ENCODE assay signal across 7 mouse cellular contexts in the genomic region with DNA sequence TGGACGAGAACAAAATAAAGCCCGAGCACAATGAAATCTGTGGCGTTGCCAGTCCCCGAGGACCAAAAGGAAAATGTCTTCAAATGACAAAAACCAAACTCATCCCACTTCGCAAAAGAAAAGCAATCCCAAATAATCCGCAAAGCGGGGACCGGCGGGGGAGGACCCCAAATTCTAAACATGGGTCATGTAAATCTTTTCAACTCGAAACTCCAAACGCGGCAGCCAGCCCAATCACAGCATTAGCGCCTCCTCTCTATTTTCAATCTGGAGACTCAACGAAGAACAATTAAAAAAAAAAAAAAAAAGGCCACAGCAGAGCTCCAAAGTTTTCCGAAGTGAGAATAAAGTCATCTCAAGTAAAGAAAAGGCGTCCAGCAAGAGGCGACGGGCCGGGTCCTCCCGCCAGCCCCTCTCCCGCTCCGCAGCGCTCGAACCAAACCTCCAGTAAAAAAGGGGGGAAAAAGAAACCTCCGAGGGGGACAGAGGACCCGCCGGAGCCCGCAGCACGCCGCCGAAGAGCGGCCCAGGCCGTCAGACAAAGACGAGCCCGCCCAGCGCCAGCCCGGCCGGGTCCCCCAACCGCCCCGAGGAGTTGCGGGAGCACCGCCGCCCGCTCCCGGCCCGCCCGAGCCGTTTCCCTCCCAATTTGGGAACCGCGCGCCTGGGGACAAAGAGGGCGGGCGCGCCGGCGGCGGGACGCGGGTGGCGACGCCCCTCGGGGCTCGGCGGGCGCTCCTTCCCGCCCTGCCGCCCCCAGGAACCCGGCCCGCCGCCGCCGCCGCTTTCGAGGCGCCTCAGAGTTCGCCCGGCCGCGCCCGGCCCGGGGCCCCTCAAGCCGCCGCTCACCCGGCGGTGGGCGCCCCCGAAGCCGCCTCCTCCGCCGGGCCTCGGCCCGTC. TPM values are rescaled to one million over a fixed set of nuclear protein-coding genes. Genes with fewer than 3 reads are reported as not detected.
DNase-seq lines count a peak whose midpoint lies in the region; ATAC-seq and TF ChIP-seq lines count a peak whose summit lies in the region.

No protein-coding gene starts in this region.

- peaks cover 49% of the 10 kb centered on the region for H3K79me2 ChIP-seq in C2C12 (ENCODE audit: control insufficient read depth, insufficient read depth)

- H3K4me2 ChIP-seq in liver, embryonic 12.5 days: peak overlapping the region; percentile 70
- H3K4me2 ChIP-seq in neural tube, embryonic 14.5 days (ENCODE audit: low read depth, low read length): peak overlapping the region; percentile 88

- peaks cover 45% of the 10 kb centered on the region for H3K4me1 ChIP-seq in hindbrain, embryonic 10.5 days (replicated peaks)
- peaks cover 11% of the 10 kb centered on the region for H3K4me1 ChIP-seq in liver, embryonic 12.5 days
- H3K4me1 ChIP-seq in neural tube, embryonic 14.5 days (ENCODE audit: control insufficient read depth, insufficient read depth, low read length): peaks cover 14% of the 10 kb centered on the region

- peak overlapping the region; percentile 60 for H3K4me3 ChIP-seq in C2C12 (ENCODE audit: insufficient read depth, poor library complexity, severe bottlenecking)
- H3K4me3 ChIP-seq in hindbrain, embryonic 10.5 days: peak overlapping the region; percentile 85
- H3K4me3 ChIP-seq in liver, embryonic 12.5 days: peak overlapping the region; percentile 60
- H3K4me3 ChIP-seq in neural tube, embryonic 14.5 days (ENCODE audit: low read depth, low read length): peak overlapping the region; percentile 92

- ATAC-seq in liver, embryonic 12.5 days: no peak
- peak; percentile 49 for ATAC-seq in neural tube, embryonic 14.5 days (ENCODE audit: low read depth)

- no peak for TF ChIP-seq CTCF in C2C12 (IDR thresholded peaks at IDR 0.05; ENCODE audit: control insufficient read depth, insufficient read depth, insufficient read length)

- H3K27me3 ChIP-seq in C2C12 (ENCODE audit: control insufficient read depth, insufficient read depth, insufficient read length): no peaks in the 10 kb centered on the region
- H3K27me3 ChIP-seq in hindbrain, embryonic 10.5 days (ENCODE audit: insufficient read depth, poor library complexity, severe bottlenecking): peaks cover 8% of the 10 kb centered on the region; the same call in 1 of the 2 replicates
- peaks cover 77% of the 10 kb centered on the region for H3K27me3 ChIP-seq in liver, embryonic 12.5 days (replicated peaks)
- H3K27me3 ChIP-seq in neural tube, embryonic 14.5 days (ENCODE audit: control insufficient read depth, insufficient read depth, low read length): no peaks in the 10 kb centered on the region

- H3K27ac ChIP-seq in hindbrain, embryonic 10.5 days: peak overlapping the region; percentile 99
- H3K27ac ChIP-seq in liver, embryonic 12.5 days: peak overlapping the region; percentile 72
- peak overlapping the region; percentile 88 for H3K27ac ChIP-seq in neural tube, embryonic 14.5 days (ENCODE audit: low read depth, low read length)

- no peaks in the 10 kb centered on the region for H3K9me3 ChIP-seq in hindbrain, embryonic 10.5 days
- H3K9me3 ChIP-seq in liver, embryonic 12.5 days (replicated peaks): no peaks in the 10 kb centered on the region
- no peaks in the 10 kb centered on the region for H3K9me3 ChIP-seq in neural tube, embryonic 14.5 days (ENCODE audit: control insufficient read depth, low read length)

- peaks cover 47% of the 10 kb centered on the region for H3K79me3 ChIP-seq in C2C12 (ENCODE audit: low read depth)

- no peaks in the 10 kb centered on the region for H3K36me3 ChIP-seq in C2C12 (ENCODE audit: control insufficient read depth, insufficient read depth)
- 0 out of 2 replicates have a peak, but pooled peaks cover 3% of the 10 kb centered on the region for H3K36me3 ChIP-seq in hindbrain, embryonic 10.5 days
- H3K36me3 ChIP-seq in liver, embryonic 12.5 days: no peaks in the 10 kb centered on the region
- H3K36me3 ChIP-seq in neural tube, embryonic 14.5 days (ENCODE audit: control insufficient read depth, insufficient read depth, low read length): no peaks in the 10 kb centered on the region

- peak overlapping the region; percentile 67 for H3K9ac ChIP-seq in liver, embryonic 12.5 days
- peak overlapping the region; percentile 88 for H3K9ac ChIP-seq in neural tube, embryonic 14.5 days (replicated peaks; ENCODE audit: low read depth, low read length)

- peak; percentile 55 for DNase-seq in 3134 (ENCODE audit: extremely low read depth, insufficient read length, low spot score)
- DNase-seq in embryo, embryonic 9.5 days (ENCODE audit: extremely low spot score): peak; percentile 78
- DNase-seq in hindbrain, embryonic 10.5 days (ENCODE audit: low spot score): peak; percentile 67
- no peak for DNase-seq in spleen, postnatal 14 days (ENCODE audit: low spot score in 2 of 2)

- H3ac ChIP-seq in C2C12 (ENCODE audit: control insufficient read depth, insufficient read length, low read depth): peak overlapping the region; percentile 88

- WGBS in hindbrain, embryonic 10.5 days: under 1% methylated on average over 91 of the region's 92 CpGs
- 1% methylated on average over 73 of the region's 92 CpGs for WGBS in liver, embryonic 12.5 days (ENCODE audit: insufficient replicate concordance)
- under 1% methylated on average over 46 of the region's 92 CpGs for WGBS in neural tube, embryonic 14.5 days

TF ChIP-seq in C2C12, 6 proteins besides CTCF, POLR2A, EP300 and RAD21:
- no peak for TF ChIP-seq MAX (IDR thresholded peaks at IDR 0.05)
- TF ChIP-seq MYOD1 (IDR thresholded peaks at IDR 0.05; ENCODE audit: control insufficient read depth, insufficient read length, low read depth): no peak
- no peak for TF ChIP-seq CEBPB (IDR thresholded peaks at IDR 0.05; ENCODE audit: low read depth)
- TF ChIP-seq USF1 (IDR thresholded peaks at IDR 0.05; ENCODE audit: low read depth): no peak
- TF ChIP-seq MYOG (IDR thresholded peaks at IDR 0.05; ENCODE audit: control insufficient read depth, extremely low read depth, insufficient read length): no peak
- TF ChIP-seq FOSL1 (IDR thresholded peaks at IDR 0.05; ENCODE audit: insufficient read depth, low read length, poor library complexity, severe bottlenecking): no peak

RNA-seq across cellular contexts. Expression of a gene that starts 1.1 kb away (rescaled TPM):
- polyA plus RNA-seq in C2C12 (2012; fragmentation: generic; extraction: Trizol): 20.7 TPM
- 71.1 and 81.3 TPM in 2 replicates for polyA plus RNA-seq in hindbrain, embryonic 10.5 days (2016; fragmentation: Nextera tagmentation; extraction: Ambion mirVana)
- polyA plus RNA-seq in liver, embryonic 12.5 days (2016; fragmentation: Nextera tagmentation; extraction: Ambion mirVana): 8.7 and 9.5 TPM in 2 replicates
- 34.1 and 34.7 TPM in 2 replicates for polyA plus RNA-seq in neural tube, embryonic 14.5 days (2014; fragmentation: Nextera tagmentation; extraction: Ambion mirVana)

RNA-seq across cellular contexts. Expression of a gene that starts 17.3 kb away (rescaled TPM):
- polyA plus RNA-seq in C2C12 (2012; fragmentation: generic; extraction: Trizol): not detected
- not detected in 2 replicates for polyA plus RNA-seq in hindbrain, embryonic 10.5 days (2016; fragmentation: Nextera tagmentation; extraction: Ambion mirVana)
- polyA plus RNA-seq in liver, embryonic 12.5 days (2016; fragmentation: Nextera tagmentation; extraction: Ambion mirVana): not detected in 2 replicates
- polyA plus RNA-seq in neural tube, embryonic 14.5 days (2014; fragmentation: Nextera tagmentation; extraction: Ambion mirVana): 5.0 and 10.2 TPM in 2 replicates

RNA-seq across cellular contexts. Expression of a gene that starts 57.1 kb away (rescaled TPM):
- polyA plus RNA-seq in C2C12 (2012; fragmentation: generic; extraction: Trizol): 0.41 TPM
- 14.6 and 22.6 TPM in 2 replicates for polyA plus RNA-seq in hindbrain, embryonic 10.5 days (2016; fragmentation: Nextera tagmentation; extraction: Ambion mirVana)
- polyA plus RNA-seq in liver, embryonic 12.5 days (2016; fragmentation: Nextera tagmentation; extraction: Ambion mirVana): 0.48 and 0.71 TPM in 2 replicates
- polyA plus RNA-seq in neural tube, embryonic 14.5 days (2014; fragmentation: Nextera tagmentation; extraction: Ambion mirVana): 22.2 and 31.8 TPM in 2 replicates

Comparison
In these comparisons a context has a peak if more than half of its experiments do, and no peak if none do; other contexts are left out.
1. DNase-seq: peak in 3134 (single experiment), embryo, embryonic 9.5 days (single experiment) and hindbrain, embryonic 10.5 days (single experiment); none in spleen, postnatal 14 days (0 of 2).
2. Peak in every context shown above with its lines, with median percentiles within 50 percentile points of each other: H3K4me3 ChIP-seq and H3K27ac ChIP-seq.